11 mouse cellular contexts compared by ENCODE assay signal in the genomic region with DNA sequence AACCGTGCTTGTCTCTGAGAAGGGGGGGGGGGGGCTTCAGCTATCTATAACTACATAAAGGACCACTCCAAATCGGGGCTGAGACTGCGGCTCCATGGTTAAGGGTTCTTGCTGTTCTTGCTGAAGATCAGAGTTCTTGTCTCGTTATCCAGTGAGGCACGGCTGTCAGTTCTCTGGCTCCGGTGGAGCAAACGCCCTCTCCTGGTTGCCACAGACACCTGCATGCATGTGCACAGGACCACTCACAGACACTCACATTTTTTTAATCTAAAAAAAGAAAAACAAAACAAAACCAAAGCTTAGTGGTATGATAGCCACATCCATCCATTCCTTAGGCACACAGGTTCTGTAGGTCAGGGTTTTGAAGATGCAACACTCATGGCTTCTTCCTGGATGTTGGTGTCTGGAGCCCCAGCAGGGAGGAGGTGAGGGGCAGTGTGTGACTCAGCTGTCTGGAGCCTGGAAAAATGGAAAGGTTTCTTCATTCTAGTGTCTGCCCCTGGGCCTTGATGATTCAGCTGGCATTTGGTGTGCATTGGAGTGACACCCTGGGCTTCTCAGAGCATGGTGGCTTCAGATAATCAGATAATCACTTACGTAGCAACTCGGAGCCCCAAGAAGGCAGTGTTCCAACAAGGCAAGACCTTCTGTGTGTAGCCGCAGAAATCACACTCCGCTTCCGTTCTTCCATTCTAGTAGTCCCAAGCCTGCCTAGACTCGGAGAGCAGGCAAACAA.
DNase-seq lines count a peak whose midpoint lies in the region; ATAC-seq and TF ChIP-seq lines count a peak whose summit lies in the region.
"Had no signal": no experiment of that assay in that cellular context is flagged by ENCODE, and none has a peak within 500 bp of the region (broad histone marks: within the 10 kb centered on the region; RNA-seq: fewer than 3 reads in every experiment).

No protein-coding gene starts in this region.

- WGBS in kidney, postnatal 0 days = 81% methylated on average over 13 of the region's 13 CpGs
- 85% methylated on average over 13 of the region's 13 CpGs for WGBS in kidney, embryonic 14.5 days

- H3K27me3 ChIP-seq in kidney, postnatal 0 days (ENCODE audit: insufficient read depth, low read length) = no peaks in the 10 kb centered on the region
- no peaks in the 10 kb centered on the region for H3K27me3 ChIP-seq in kidney, embryonic 14.5 days (ENCODE audit: control insufficient read depth, insufficient read depth, low read length)
- H3K27me3 ChIP-seq: forebrain, embryonic 15.5 days had no signal

- in situ Hi-C loops in ES-E14 (cut with MboI; ENCODE audit: low sequenced_read_pairs in 2 of 2, unreplicated experiment in 2 of 2) = no loop called here

- no peaks in the 10 kb centered on the region for H3K4me1 ChIP-seq in kidney, postnatal 0 days (replicated peaks; ENCODE audit: insufficient read depth, low read length)
- H3K4me1 ChIP-seq in kidney, embryonic 14.5 days (ENCODE audit: control insufficient read depth, insufficient read depth, low read length) = no peaks in the 10 kb centered on the region
- no peaks in the 10 kb centered on the region; a peak in 1 of 4 replicates for H3K4me1 ChIP-seq in ES-E14 (ENCODE audit: control insufficient read depth in 2 of 2, insufficient read depth in 2 of 2, low read length in 2 of 2, poor library complexity in 1 of 2)
- H3K4me1 ChIP-seq: forebrain, embryonic 15.5 days had no signal

- no peak overlapping the region for H3K4me3 ChIP-seq in kidney, postnatal 0 days (replicated peaks; ENCODE audit: low read depth, low read length)
- H3K4me3 ChIP-seq in kidney, embryonic 14.5 days (ENCODE audit: low read length) = no peak overlapping the region
- H3K4me3 ChIP-seq in ES-E14 (ENCODE audit: insufficient read depth in 1 of 2, low read depth in 1 of 2, low read length in 2 of 2, poor library complexity in 1 of 2, severe bottlenecking in 1 of 2) = no peak overlapping the region
- H3K4me3 ChIP-seq: forebrain, embryonic 15.5 days had no signal

- H3K4me2 ChIP-seq in kidney, postnatal 0 days (ENCODE audit: low read length) = no peak overlapping the region
- H3K4me2 ChIP-seq in kidney, embryonic 14.5 days (replicated peaks; ENCODE audit: low read depth, low read length) = no peak overlapping the region
- H3K4me2 ChIP-seq: forebrain, embryonic 15.5 days had no signal

- no peak for DNase-seq in kidney, postnatal 0 days (ENCODE audit: low spot score)
- DNase-seq in 3T3-L1 (ENCODE audit: low read depth, low spot score) (peak; percentile 57), ES-E14 (ENCODE audit: low read depth, low spot score) (peak; percentile 33)
- peak; percentile 21 for DNase-seq in adrenal gland, postnatal 25 days
- no peak for DNase-seq in cerebellum, postnatal 10 days
- no peak for DNase-seq in spleen, adult 12 weeks (ENCODE audit: low spot score)
- DNase-seq in kidney, postnatal 10 days = no peak
- DNase-seq: heart, adult 18-20 months; kidney, postnatal 4 days had no signal

- no peak overlapping the region for H3K27ac ChIP-seq in kidney, postnatal 0 days
- H3K27ac ChIP-seq in kidney, embryonic 14.5 days (ENCODE audit: low read depth, low read length) = no peak overlapping the region
- H3K27ac ChIP-seq in ES-E14 (ENCODE audit: insufficient read depth, low read depth, low read length, poor library complexity, severe bottlenecking) = no peak overlapping the region
- H3K27ac ChIP-seq: forebrain, embryonic 15.5 days had no signal

- H3K36me3 ChIP-seq in kidney, postnatal 0 days (ENCODE audit: insufficient read depth, low read length) = no peaks in the 10 kb centered on the region
- no peaks in the 10 kb centered on the region for H3K36me3 ChIP-seq in kidney, embryonic 14.5 days (ENCODE audit: control insufficient read depth, insufficient read depth, low read length)
- H3K36me3 ChIP-seq in ES-E14 (ENCODE audit: control insufficient read depth, insufficient read depth, low read length, poor library complexity, severe bottlenecking) = no peaks in the 10 kb centered on the region
- H3K36me3 ChIP-seq: forebrain, embryonic 15.5 days had no signal

- ATAC-seq in kidney, postnatal 0 days (replicated peaks; ENCODE audit: low FRiP score, low read depth) = no peak
- no peak for ATAC-seq in kidney, embryonic 14.5 days (ENCODE audit: low FRiP score, low TSS enrichment)
- ATAC-seq: forebrain, embryonic 15.5 days had no signal

- no peaks in the 10 kb centered on the region for H3K9me3 ChIP-seq in kidney, postnatal 0 days (replicated peaks; ENCODE audit: low read length)
- no peaks in the 10 kb centered on the region for H3K9me3 ChIP-seq in kidney, embryonic 14.5 days (ENCODE audit: control insufficient read depth, low read length)
- H3K9me3 ChIP-seq in ES-E14 (ENCODE audit: control insufficient read depth, insufficient read depth, low read depth, low read length) = no peaks in the 10 kb centered on the region
- H3K9me3 ChIP-seq: forebrain, embryonic 15.5 days had no signal

- TF ChIP-seq CTCF in kidney, postnatal 0 days (IDR thresholded peaks at IDR 0.05; ENCODE audit: low read depth) = peak; percentile 34; the same call in 1 of the 2 replicates

- H3K9ac ChIP-seq in kidney, postnatal 0 days (ENCODE audit: low read depth, low read length) = no peak overlapping the region
- no peak overlapping the region for H3K9ac ChIP-seq in kidney, embryonic 14.5 days (ENCODE audit: low read depth, low read length)
- no peak overlapping the region for H3K9ac ChIP-seq in ES-E14 (ENCODE audit: insufficient read depth, low read depth, low read length, poor library complexity, severe bottlenecking)
- H3K9ac ChIP-seq: forebrain, embryonic 15.5 days had no signal

TF ChIP-seq in ES-E14, 5 proteins besides CTCF, POLR2A, EP300 and RAD21:
- no peak for TF ChIP-seq MAFK (IDR thresholded peaks at IDR 0.05; ENCODE audit: insufficient read depth, low read depth, low read length)
- TF ChIP-seq ZNF384 (IDR thresholded peaks at IDR 0.05; ENCODE audit: low read depth, low read length) = no peak
- no peak for TF ChIP-seq HCFC1 (IDR thresholded peaks at IDR 0.05; ENCODE audit: borderline replicate concordance, insufficient read depth, low read length)
- peak; percentile 54; the same call in 1 of the 2 replicates for TF ChIP-seq ZC3H11A (IDR thresholded peaks at IDR 0.05; ENCODE audit: borderline replicate concordance, low read depth, low read length)
- no peak for TF ChIP-seq CHD2 (IDR thresholded peaks at IDR 0.05; ENCODE audit: low read depth, low read length)

Comparison
In these comparisons a context has a peak if more than half of its experiments do, and no peak if none do; other contexts are left out.
1. DNase-seq: peak in 3T3-L1 (single experiment), ES-E14 (single experiment) and adrenal gland, postnatal 25 days (single experiment); none in kidney, postnatal 0 days (single experiment), cerebellum, postnatal 10 days (0 of 2), spleen, adult 12 weeks (single experiment) and kidney, postnatal 10 days (single experiment).